Mouse (Mus musculus) brain, embryonic 14.5 days (tissue): ENCODE data around the gene Mafb.

Experiments used
- CTCF ChIP-seq: fragments of 200-500 bp; IDR thresholded peaks from 2 replicates; pipeline ENCODE4 v1.5.1; 2012; ENCODE audit warnings: inconsistent platforms, mild to moderate bottlenecking, moderate library complexity, borderline replicate concordance; ENCODE audit not compliant: insufficient read depth, insufficient read length; ENCODE audit errors: extremely low read depth
- POLR2A ChIP-seq: fragments of 200-500 bp; IDR thresholded peaks from 2 replicates; pipeline ENCODE4 v1.6.1; 2012; ENCODE audit warnings: mild to moderate bottlenecking, inconsistent platforms, borderline replicate concordance; ENCODE audit not compliant: poor library complexity, insufficient read depth, insufficient read length, severe bottlenecking; ENCODE audit errors: extremely low read depth

- TF ChIP-seq POLR2A (no peak), CTCF (no peak)
Observed at GRCm38 (mm10) chr2:160360234-160360874, 6.5 kb downstream of the Mafb start.
